Mouse (Mus musculus): ENCODE measurements around the gene Creb3l2. TPM values are rescaled to one million over a fixed set of nuclear protein-coding genes. Genes with fewer than 3 reads are reported as not detected.

Creb3l2 gene
- polyA plus RNA-seq, 1 experiment: 6.8 TPM

- TF ChIP-seq CTCF (IDR thresholded peaks at IDR 0.05; ENCODE audit: extremely low read depth, insufficient read depth, insufficient read length, insufficient replicate concordance): no peak
- no peak for TF ChIP-seq POLR2A (IDR thresholded peaks at IDR 0.05; ENCODE audit: low read depth, low read length)
- Histone ChIP-seq H3K36me3 (ENCODE audit: control insufficient read depth, insufficient read depth, low read length) (no peaks in the 10 kb centered on the region), H3K4me1 (ENCODE audit: control insufficient read depth, insufficient read depth, insufficient read length) (no peaks in the 10 kb centered on the region), H3K27me3 (ENCODE audit: control insufficient read depth, insufficient read depth, low read length) (no peaks in the 10 kb centered on the region), H3K27ac (ENCODE audit: insufficient read depth, low read length) (no peak overlapping the region), H3K4me3 (ENCODE audit: extremely low read depth, insufficient read depth, insufficient read length) (no peak overlapping the region)
- DNase-seq (ENCODE audit: low read depth in 1 of 2, low spot score in 2 of 2): no peak
- 84% methylated on average over 7 of the region's 7 CpGs for WGBS
Observed at GRCm38 (mm10) chr6:37401928-37402327, 40.0 kb downstream of the Creb3l2 start.

DNA sequence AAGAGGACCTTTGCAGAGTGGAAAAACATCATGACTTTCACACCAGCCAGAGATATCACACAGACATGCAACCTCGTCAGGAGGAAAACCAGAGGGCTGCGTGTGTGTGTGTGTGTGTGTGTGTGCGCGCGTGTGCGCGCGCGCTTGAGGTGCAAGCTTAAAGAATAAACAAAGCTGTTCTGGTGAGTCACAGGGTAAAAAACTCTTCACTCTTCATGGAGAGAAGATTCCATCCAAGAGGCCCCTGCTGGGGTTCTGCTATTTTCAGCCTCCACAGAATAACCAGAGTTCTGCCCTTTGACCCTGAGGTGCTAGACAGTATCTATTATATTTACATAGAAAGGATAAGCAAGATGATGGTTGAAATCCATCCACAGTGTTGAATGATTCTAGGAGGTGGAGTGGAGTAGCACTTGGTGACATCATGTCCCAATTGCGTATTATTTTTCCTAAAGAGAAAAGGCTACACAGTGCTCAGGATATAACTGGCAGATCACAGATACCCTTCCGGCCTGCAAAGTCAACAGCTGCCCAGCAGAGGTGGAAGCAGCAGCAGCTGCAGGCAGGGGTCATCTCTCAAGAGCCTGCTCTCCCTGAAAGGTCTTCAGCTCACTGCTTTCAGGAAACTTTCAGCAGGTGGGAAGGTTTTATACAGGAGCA lies 41.0 kb downstream of the Creb3l2 start:
- H3K4me3 ChIP-seq (ENCODE audit: extremely low read depth, insufficient read depth, insufficient read length): no peak overlapping the region
- no peaks in the 10 kb centered on the region for H3K36me3 ChIP-seq (ENCODE audit: control insufficient read depth, insufficient read depth, low read length)
- H3K27me3 ChIP-seq (ENCODE audit: control insufficient read depth, insufficient read depth, low read length): no peaks in the 10 kb centered on the region
- 91% methylated on average over 11 of the region's 11 CpGs for WGBS
- no peaks in the 10 kb centered on the region for H3K4me1 ChIP-seq (ENCODE audit: control insufficient read depth, insufficient read depth, insufficient read length)
- TF ChIP-seq CTCF (IDR thresholded peaks at IDR 0.05; ENCODE audit: extremely low read depth, insufficient read depth, insufficient read length, insufficient replicate concordance) (no peak), POLR2A (IDR thresholded peaks at IDR 0.05; ENCODE audit: low read depth, low read length) (no peak)
- DNase-seq (ENCODE audit: low read depth in 1 of 2, low spot score in 2 of 2): no peak
- no peak overlapping the region for H3K27ac ChIP-seq (ENCODE audit: insufficient read depth, low read length)

GRCm38 (mm10) chr6:37400167-37400566 lies 41.8 kb downstream of the Creb3l2 start:
- Histone ChIP-seq H3K27ac (ENCODE audit: insufficient read depth, low read length) (no peak overlapping the region), H3K4me1 (ENCODE audit: control insufficient read depth, insufficient read depth, insufficient read length) (no peaks in the 10 kb centered on the region), H3K4me3 (ENCODE audit: extremely low read depth, insufficient read depth, insufficient read length) (no peak overlapping the region), H3K27me3 (ENCODE audit: control insufficient read depth, insufficient read depth, low read length) (no peaks in the 10 kb centered on the region), H3K36me3 (ENCODE audit: control insufficient read depth, insufficient read depth, low read length) (no peaks in the 10 kb centered on the region)
- no peak for TF ChIP-seq CTCF (IDR thresholded peaks at IDR 0.05; ENCODE audit: extremely low read depth, insufficient read depth, insufficient read length, insufficient replicate concordance)
- 92% methylated on average over 4 of the region's 4 CpGs for WGBS
- DNase-seq (ENCODE audit: low read depth in 1 of 2, low spot score in 2 of 2): no peak

GRCm38 (mm10) chr6:37398943-37399342 lies 43.0 kb downstream of the Creb3l2 start:
- Histone ChIP-seq H3K4me3 (ENCODE audit: extremely low read depth, insufficient read depth, insufficient read length) (no peak overlapping the region), H3K27me3 (ENCODE audit: control insufficient read depth, insufficient read depth, low read length) (no peaks in the 10 kb centered on the region), H3K36me3 (ENCODE audit: control insufficient read depth, insufficient read depth, low read length) (no peaks in the 10 kb centered on the region), H3K4me1 (ENCODE audit: control insufficient read depth, insufficient read depth, insufficient read length) (no peaks in the 10 kb centered on the region), H3K27ac (ENCODE audit: insufficient read depth, low read length) (no peak overlapping the region)
- TF ChIP-seq POLR2A (IDR thresholded peaks at IDR 0.05; ENCODE audit: low read depth, low read length): no peak
- no peak for TF ChIP-seq CTCF (IDR thresholded peaks at IDR 0.05; ENCODE audit: extremely low read depth, insufficient read depth, insufficient read length, insufficient replicate concordance)
- no peak for DNase-seq (ENCODE audit: low read depth in 1 of 2, low spot score in 2 of 2)
- 77% methylated on average over 10 of the region's 10 CpGs for WGBS

- Histone ChIP-seq H3K4me3 (ENCODE audit: extremely low read depth, insufficient read depth, insufficient read length) (no peak overlapping the region), H3K27me3 (ENCODE audit: control insufficient read depth, insufficient read depth, low read length) (no peaks in the 10 kb centered on the region), H3K4me1 (ENCODE audit: control insufficient read depth, insufficient read depth, insufficient read length) (no peaks in the 10 kb centered on the region), H3K36me3 (ENCODE audit: control insufficient read depth, insufficient read depth, low read length) (no peaks in the 10 kb centered on the region), H3K27ac (ENCODE audit: insufficient read depth, low read length) (no peak overlapping the region)
- no peak for TF ChIP-seq POLR2A (IDR thresholded peaks at IDR 0.05; ENCODE audit: low read depth, low read length)
- no peak for TF ChIP-seq CTCF (IDR thresholded peaks at IDR 0.05; ENCODE audit: extremely low read depth, insufficient read depth, insufficient read length, insufficient replicate concordance)
- WGBS: 89% methylated on average over 9 of the region's 9 CpGs
- DNase-seq (ENCODE audit: low read depth in 1 of 2, low spot score in 2 of 2): no peak
Observed at GRCm38 (mm10) chr6:37397973-37398372, 44.0 kb downstream of the Creb3l2 start.

- Histone ChIP-seq H3K4me1 (ENCODE audit: control insufficient read depth, insufficient read depth, insufficient read length) (no peaks in the 10 kb centered on the region), H3K4me3 (ENCODE audit: extremely low read depth, insufficient read depth, insufficient read length) (no peak overlapping the region), H3K36me3 (ENCODE audit: control insufficient read depth, insufficient read depth, low read length) (no peaks in the 10 kb centered on the region), H3K27me3 (ENCODE audit: control insufficient read depth, insufficient read depth, low read length) (no peaks in the 10 kb centered on the region), H3K27ac (ENCODE audit: insufficient read depth, low read length) (no peak overlapping the region)
- TF ChIP-seq POLR2A (IDR thresholded peaks at IDR 0.05; ENCODE audit: low read depth, low read length) (no peak), CTCF (IDR thresholded peaks at IDR 0.05; ENCODE audit: extremely low read depth, insufficient read depth, insufficient read length, insufficient replicate concordance) (no peak)
- 87% methylated on average over 4 of the region's 4 CpGs for WGBS
- no peak for DNase-seq (ENCODE audit: low read depth in 1 of 2, low spot score in 2 of 2)
Observed at GRCm38 (mm10) chr6:37397254-37397653, 44.7 kb downstream of the Creb3l2 start.

DNA sequence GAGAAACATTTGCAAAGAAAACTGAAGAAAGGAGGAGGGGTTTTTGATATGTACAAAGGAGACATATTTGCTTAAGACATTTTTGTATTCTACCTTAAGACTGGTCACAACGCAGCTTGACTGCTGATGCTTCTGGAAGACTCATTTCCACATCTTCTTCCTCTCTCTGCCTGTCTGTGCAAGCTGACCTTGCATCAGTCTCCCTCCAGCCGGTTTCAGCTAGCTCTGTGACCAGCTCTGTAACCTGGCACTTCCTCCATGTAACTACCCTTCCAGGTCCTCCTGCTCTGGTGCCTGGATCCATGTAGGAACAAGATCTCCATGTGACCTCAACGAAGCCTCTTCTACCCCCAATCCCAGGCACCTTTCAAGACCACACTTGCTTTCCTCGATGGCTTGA lies 45.8 kb downstream of the Creb3l2 start:
- no peak overlapping the region for H3K4me3 ChIP-seq (ENCODE audit: extremely low read depth, insufficient read depth, insufficient read length)
- WGBS: 78% methylated on average over 4 of the region's 4 CpGs
- no peaks in the 10 kb centered on the region for H3K4me1 ChIP-seq (ENCODE audit: control insufficient read depth, insufficient read depth, insufficient read length)
- TF ChIP-seq CTCF (IDR thresholded peaks at IDR 0.05; ENCODE audit: extremely low read depth, insufficient read depth, insufficient read length, insufficient replicate concordance): no peak
- TF ChIP-seq POLR2A (IDR thresholded peaks at IDR 0.05; ENCODE audit: low read depth, low read length): no peak
- H3K36me3 ChIP-seq (ENCODE audit: control insufficient read depth, insufficient read depth, low read length): no peaks in the 10 kb centered on the region
- DNase-seq (ENCODE audit: low read depth in 1 of 2, low spot score in 2 of 2): no peak
- no peaks in the 10 kb centered on the region for H3K27me3 ChIP-seq (ENCODE audit: control insufficient read depth, insufficient read depth, low read length)
- H3K27ac ChIP-seq (ENCODE audit: insufficient read depth, low read length): no peak overlapping the region
